Mouse (Mus musculus) megakaryocyte, embryonic 14.5 days (primary cell): ENCODE results near the gene Olfr809.

Experiments
- FLI1 ChIP-seq: IDR thresholded peaks from 2 replicates; pipeline ENCODE4 v1.6.1; 2012; ENCODE audit warnings: low read length, inconsistent platforms, mixed read lengths
- GATA1 ChIP-seq: IDR thresholded peaks from 3 replicates; pipeline ENCODE4 v1.6.1; 2012; ENCODE audit warnings: mixed read lengths, low read length, inconsistent platforms, borderline replicate concordance

- TF ChIP-seq GATA1: no peak
- TF ChIP-seq FLI1: no peak
Measured at GRCm38 (mm10) chr10:129741821-129742220, 32.6 kb upstream of the Olfr809 start, which contains the start of gene Olfr806.
